19 mouse cellular contexts compared by ENCODE assay signal in genomic region chr17:13674695-13675306, GRCm38 (mm10).
DNase-seq lines count a peak whose midpoint lies in the region; ATAC-seq and TF ChIP-seq lines count a peak whose summit lies in the region.
"Had no signal": no experiment of that assay in that cellular context is flagged by ENCODE, and none has a peak within 500 bp of the region (broad histone marks: within the 10 kb centered on the region; RNA-seq: fewer than 3 reads in every experiment).

No protein-coding gene starts in this region.

- H3K4me1 ChIP-seq in kidney, adult 2 months (ENCODE audit: control insufficient read depth, insufficient read depth, low read length) = peaks cover 6% of the 10 kb centered on the region; the same call in 1 of the 2 replicates

- 66% methylated on average over 6 of the region's 6 CpGs for WGBS in kidney, adult 2 months

- intact Hi-C loops in gastrocnemius, adult 2 months (cut with DNase I) = no loop called here
- intact Hi-C loops in gastrocnemius, postnatal 14 days (cut with DNase I; ENCODE audit: low total_unique reads) = no loop called here

- H3K27ac ChIP-seq in gastrocnemius, adult 2 months = 0 out of 2 replicates have a peak overlapping the region, but pooled peaks have one; percentile 12
- H3K27ac ChIP-seq in kidney, adult 2 months (ENCODE audit: insufficient read depth, low read depth, low read length) = no peak overlapping the region
- H3K27ac ChIP-seq: embryonic facial prominence, embryonic 13.5 days; forebrain, embryonic 12.5 days; hindbrain, embryonic 13.5 days had no signal

- no peak overlapping the region for H3K4me3 ChIP-seq in gastrocnemius, adult 2 months
- H3K4me3 ChIP-seq in kidney, adult 2 months (ENCODE audit: insufficient read depth, low read depth, low read length) = no peak overlapping the region
- H3K4me3 ChIP-seq: embryonic facial prominence, embryonic 13.5 days; forebrain, embryonic 12.5 days; heart, embryonic 12.5 days; hindbrain, embryonic 13.5 days had no signal

- no peak for TF ChIP-seq POLR2A in kidney, adult 2 months (IDR thresholded peaks at IDR 0.05; ENCODE audit: low read depth, low read length)

- H3K27me3 ChIP-seq in kidney, adult 2 months (replicated peaks; ENCODE audit: control insufficient read depth, insufficient read depth, low read length) = no peaks in the 10 kb centered on the region
- H3K27me3 ChIP-seq: embryonic facial prominence, embryonic 13.5 days; forebrain, embryonic 12.5 days; heart, embryonic 12.5 days; hindbrain, embryonic 13.5 days had no signal

- no peaks in the 10 kb centered on the region for H3K36me3 ChIP-seq in kidney, adult 2 months (ENCODE audit: control insufficient read depth, insufficient read depth, low read length)
- H3K36me3 ChIP-seq: embryonic facial prominence, embryonic 13.5 days; forebrain, embryonic 12.5 days; hindbrain, embryonic 13.5 days had no signal

- TF ChIP-seq CTCF in gastrocnemius, adult 2 months (IDR thresholded peaks at IDR 0.05) = no peak
- no peak for TF ChIP-seq CTCF in kidney, adult 2 months (conservative IDR thresholded peaks at IDR 0.05; ENCODE audit: insufficient read depth, insufficient read length, low read depth, low read length)

- DNase-seq in gastrocnemius, adult 2 months = no peak
- DNase-seq in gastrocnemius, postnatal 14 days = no peak
- peak; percentile 80 for DNase-seq in kidney, adult 2 months
- DNase-seq in kidney, postnatal 14 days = no peak
- DNase-seq in kidney, postnatal 36 days = peak; percentile 58 to 70
- DNase-seq in kidney, postnatal 4 days = no peak
- DNase-seq: B cell, adult 2 months; cerebellum, adult 11-12 months; cerebellum, adult 9-10 months; cerebellum, postnatal 25 days; forebrain, postnatal 0 days; gastrocnemius, postnatal 36 days; heart, postnatal 36 days had no signal

- ATAC-seq in megakaryocyte progenitor cell, adult 5-6 weeks (replicated peaks; ENCODE audit: poor library complexity) = 0 out of 2 replicates have a peak, but pooled peaks have one; percentile 29
- ATAC-seq in activated CD4-positive, CD25-positive, alpha-beta regulatory T cell, adult 4 months = no peak
- ATAC-seq: forebrain, postnatal 0 days had no signal

Comparison
In these comparisons a context has a peak if more than half of its experiments do, and no peak if none do; other contexts are left out.
1. DNase-seq: peak in kidney, adult 2 months (single experiment) and kidney, postnatal 36 days (2 of 2); none in gastrocnemius, adult 2 months (single experiment), gastrocnemius, postnatal 14 days (single experiment), kidney, postnatal 14 days (single experiment) and kidney, postnatal 4 days (0 of 2).